Mouse (Mus musculus): ENCODE measurements around the gene Spaca1. TPM values are rescaled to one million over a fixed set of nuclear protein-coding genes. Genes with fewer than 3 reads are reported as not detected.
"Not testable (repeated sequence)": the region's sequence is repeated elsewhere in the genome, so short reads cannot be mapped to it uniquely, and the experiment has no call there.

The Spaca1 gene
- polyA plus RNA-seq (2015; fragmentation: Nextera tagmentation; extraction: Ambion mirVana), result 0.13 and 0.40 TPM in 2 replicates

- Histone ChIP-seq H3K4me1 (ENCODE audit: insufficient read depth) (no peaks in the 10 kb centered on the region), H3K27me3 (ENCODE audit: insufficient read depth, low read length) (no peaks in the 10 kb centered on the region), H3K27ac (ENCODE audit: low read depth) (no peak within 1 kb of the TSS), H3K36me3 (replicated peaks; ENCODE audit: insufficient read depth, low read length) (no peaks in the 10 kb centered on the region), H3K4me2 (ENCODE audit: low read depth, low read length) (peak within 1 kb of the TSS; percentile 32; the same call in 1 of the 2 replicates), H3K9ac (replicated peaks) (no peak within 1 kb of the TSS), H3K9me3 (ENCODE audit: low read length) (no peaks in the 10 kb centered on the region), H3K4me3 (ENCODE audit: low read depth, low read length) (no peak within 1 kb of the TSS)
- ATAC-seq, result no peak
- no peak for TF ChIP-seq CTCF (IDR thresholded peaks at IDR 0.05; ENCODE audit: low read depth)
- no peak for TF ChIP-seq EP300 (IDR thresholded peaks at IDR 0.05; ENCODE audit: low read depth)
- WGBS (ENCODE audit: insufficient replicate concordance), result 53% methylated on average over 45 of the region's 46 CpGs
- DNase-seq, result no peak
Observed at GRCm38 (mm10) chr4:34049571-34050255, at the start of gene Spaca1. Gene Spaca1 (minus strand): TSS chr4:34050191.

- H3K9ac ChIP-seq (replicated peaks); H3K4me2 ChIP-seq (ENCODE audit: low read depth, low read length); ATAC-seq; H3K27ac ChIP-seq (ENCODE audit: low read depth); H3K27me3 ChIP-seq (ENCODE audit: insufficient read depth, low read length); H3K36me3 ChIP-seq (replicated peaks; ENCODE audit: insufficient read depth, low read length); H3K9me3 ChIP-seq (ENCODE audit: low read length); H3K4me3 ChIP-seq (ENCODE audit: low read depth, low read length); H3K4me1 ChIP-seq (ENCODE audit: insufficient read depth); DNase-seq: not testable (repeated sequence)
- 81% methylated on average over 5 of the region's 5 CpGs for WGBS (ENCODE audit: insufficient replicate concordance)
Observed at GRCm38 (mm10) chr4:34087286-34087685, 37.3 kb upstream of the Spaca1 start.

GRCm38 (mm10) chr4:34081064-34081463, 31.1 kb upstream of the Spaca1 start:
- Histone ChIP-seq H3K9me3 (ENCODE audit: low read length) (no peaks in the 10 kb centered on the region), H3K9ac (replicated peaks) (no peak overlapping the region), H3K4me3 (ENCODE audit: low read depth, low read length) (no peak overlapping the region), H3K27ac (ENCODE audit: low read depth) (no peak overlapping the region), H3K4me1 (ENCODE audit: insufficient read depth) (no peaks in the 10 kb centered on the region), H3K27me3 (ENCODE audit: insufficient read depth, low read length) (no peaks in the 10 kb centered on the region), H3K36me3 (replicated peaks; ENCODE audit: insufficient read depth, low read length) (no peaks in the 10 kb centered on the region), H3K4me2 (ENCODE audit: low read depth, low read length) (no peak overlapping the region)
- 57% methylated on average over 3 of the region's 3 CpGs for WGBS (ENCODE audit: insufficient replicate concordance)
- DNase-seq, result peak; percentile 15
- ATAC-seq, result peak; percentile 79
- TF ChIP-seq EP300 (IDR thresholded peaks at IDR 0.05; ENCODE audit: low read depth) (no peak), CTCF (IDR thresholded peaks at IDR 0.05; ENCODE audit: low read depth) (no peak)

- Histone ChIP-seq H3K9ac (replicated peaks) (no peak overlapping the region), H3K27me3 (ENCODE audit: insufficient read depth, low read length) (no peaks in the 10 kb centered on the region), H3K9me3 (ENCODE audit: low read length) (no peaks in the 10 kb centered on the region), H3K4me1 (ENCODE audit: insufficient read depth) (no peaks in the 10 kb centered on the region), H3K4me3 (ENCODE audit: low read depth, low read length) (no peak overlapping the region), H3K27ac (ENCODE audit: low read depth) (no peak overlapping the region), H3K36me3 (replicated peaks; ENCODE audit: insufficient read depth, low read length) (no peaks in the 10 kb centered on the region), H3K4me2 (ENCODE audit: low read depth, low read length) (no peak overlapping the region)
- ATAC-seq (no peak), DNase-seq (no peak)
- no peak for TF ChIP-seq EP300 (IDR thresholded peaks at IDR 0.05; ENCODE audit: low read depth)
- no peak for TF ChIP-seq CTCF (IDR thresholded peaks at IDR 0.05; ENCODE audit: low read depth)
- 64% methylated on average over 2 of the region's 5 CpGs for WGBS (ENCODE audit: insufficient replicate concordance)
Observed at GRCm38 (mm10) chr4:34069002-34069401, 19.0 kb upstream of the Spaca1 start.

- H3K27me3 ChIP-seq (ENCODE audit: insufficient read depth, low read length), result no peaks in the 10 kb centered on the region
- H3K4me3 ChIP-seq (ENCODE audit: low read depth, low read length), result no peak overlapping the region
- TF ChIP-seq CTCF (IDR thresholded peaks at IDR 0.05; ENCODE audit: low read depth), result no peak
- no peak for TF ChIP-seq EP300 (IDR thresholded peaks at IDR 0.05; ENCODE audit: low read depth)
- no peaks in the 10 kb centered on the region for H3K36me3 ChIP-seq (replicated peaks; ENCODE audit: insufficient read depth, low read length)
- H3K9ac ChIP-seq (replicated peaks), result no peak overlapping the region
- no peak overlapping the region for H3K27ac ChIP-seq (ENCODE audit: low read depth)
- no peak overlapping the region for H3K4me2 ChIP-seq (ENCODE audit: low read depth, low read length)
- WGBS (ENCODE audit: insufficient replicate concordance), result 48% methylated on average over 1 of the region's 1 CpGs
- DNase-seq (no peak), ATAC-seq (no peak)
- H3K9me3 ChIP-seq (ENCODE audit: low read length), result no peaks in the 10 kb centered on the region
- no peaks in the 10 kb centered on the region for H3K4me1 ChIP-seq (ENCODE audit: insufficient read depth)
Observed at GRCm38 (mm10) chr4:34058320-34058719, 8.3 kb upstream of the Spaca1 start.

- no peaks in the 10 kb centered on the region for H3K27me3 ChIP-seq (ENCODE audit: insufficient read depth, low read length)
- H3K4me2 ChIP-seq (ENCODE audit: low read depth, low read length), result no peak overlapping the region
- H3K9ac ChIP-seq (replicated peaks), result no peak overlapping the region
- H3K36me3 ChIP-seq (replicated peaks; ENCODE audit: insufficient read depth, low read length), result no peaks in the 10 kb centered on the region
- no peak overlapping the region for H3K4me3 ChIP-seq (ENCODE audit: low read depth, low read length)
- H3K4me1 ChIP-seq (ENCODE audit: insufficient read depth), result no peaks in the 10 kb centered on the region
- TF ChIP-seq EP300 (IDR thresholded peaks at IDR 0.05; ENCODE audit: low read depth), result no peak
- no peak for TF ChIP-seq CTCF (IDR thresholded peaks at IDR 0.05; ENCODE audit: low read depth)
- no peaks in the 10 kb centered on the region for H3K9me3 ChIP-seq (ENCODE audit: low read length)
- no peak overlapping the region for H3K27ac ChIP-seq (ENCODE audit: low read depth)
- ATAC-seq (no peak), DNase-seq (no peak)
- WGBS (ENCODE audit: insufficient replicate concordance), result 76% methylated on average over 2 of the region's 2 CpGs
Observed at GRCm38 (mm10) chr4:34026771-34027170, 23.2 kb downstream of the Spaca1 start.

Measured in liver, postnatal 0 days (tissue).